Mouse (Mus musculus): ENCODE results near the gene Gm18336. TPM values are rescaled to one million over a fixed set of nuclear protein-coding genes. Genes with fewer than 3 reads are reported as not detected.

Gene Gm18336
- total and polyA plus RNA-seq, 2 experiments: not detected

DNA sequence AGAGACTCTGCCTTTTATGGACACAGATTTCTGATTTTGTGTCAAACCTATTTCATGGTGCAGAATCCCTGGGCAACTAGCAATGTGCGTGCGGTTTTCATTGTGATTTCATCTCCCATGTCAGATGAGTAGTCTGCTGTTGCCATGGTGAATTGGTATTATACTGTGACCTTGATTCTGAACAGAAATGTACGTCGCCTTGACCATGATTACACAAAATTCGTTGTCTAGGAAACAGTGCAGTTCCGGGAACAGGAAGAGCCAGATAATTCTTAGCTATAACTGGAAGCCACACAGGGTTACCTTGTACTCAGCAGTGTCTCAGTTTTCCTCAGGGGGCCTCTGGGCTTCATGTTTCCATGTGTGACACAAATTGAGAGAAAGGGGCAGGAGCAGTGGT, 14.1 kb downstream of the Gm18336 start:
- TF ChIP-seq CTCF (IDR thresholded peaks at IDR 0.05; ENCODE audit: low read depth, low read length): no peak
- TF ChIP-seq POLR2A (IDR thresholded peaks at IDR 0.05; ENCODE audit: extremely low read depth, insufficient read depth, low read length): no peak
- H3K4me3 ChIP-seq (ENCODE audit: insufficient read depth, low read depth, low read length): no peak overlapping the region
- no peak overlapping the region for H3K9ac ChIP-seq (ENCODE audit: low read depth, low read length)
- H3K27me3 ChIP-seq (ENCODE audit: control insufficient read depth, insufficient read depth, low read length): no peaks in the 10 kb centered on the region
- no peaks in the 10 kb centered on the region for H3K79me2 ChIP-seq (ENCODE audit: control insufficient read depth, insufficient read depth, low read length)
- 63% methylated on average over 6 of the region's 6 CpGs for WGBS
- no peak for DNase-seq (ENCODE audit: extremely low read depth, low read depth, low spot score)
- H3K27ac ChIP-seq (replicated peaks; ENCODE audit: insufficient read depth, low read depth, low read length): no peak overlapping the region
- no peaks in the 10 kb centered on the region for H3K4me1 ChIP-seq (ENCODE audit: control insufficient read depth, insufficient read depth, low read length)
- no peaks in the 10 kb centered on the region for H3K36me3 ChIP-seq (ENCODE audit: control insufficient read depth, insufficient read depth, low read length)

DNA sequence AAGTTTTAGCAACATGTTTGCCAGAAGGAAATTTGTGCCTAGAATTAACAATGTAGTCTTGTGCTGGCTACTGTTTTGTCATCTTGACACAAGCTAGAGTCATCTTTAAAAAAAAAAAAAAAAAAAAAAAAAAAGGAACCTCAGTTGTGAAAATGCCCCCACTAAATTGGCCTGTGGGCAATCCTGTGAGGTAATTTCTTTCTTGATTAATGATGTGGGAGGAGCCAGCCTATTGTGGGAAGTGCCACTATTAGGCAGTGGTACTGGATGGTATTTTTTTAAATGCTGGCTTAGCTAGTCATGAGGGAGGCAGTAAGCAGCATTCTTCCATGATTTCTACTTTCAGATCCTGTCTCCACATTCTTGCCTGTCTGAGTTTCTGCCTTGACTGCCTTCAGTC, 35.2 kb downstream of the Gm18336 start:
- DNase-seq (ENCODE audit: extremely low read depth, low read depth, low spot score): no peak

DNA sequence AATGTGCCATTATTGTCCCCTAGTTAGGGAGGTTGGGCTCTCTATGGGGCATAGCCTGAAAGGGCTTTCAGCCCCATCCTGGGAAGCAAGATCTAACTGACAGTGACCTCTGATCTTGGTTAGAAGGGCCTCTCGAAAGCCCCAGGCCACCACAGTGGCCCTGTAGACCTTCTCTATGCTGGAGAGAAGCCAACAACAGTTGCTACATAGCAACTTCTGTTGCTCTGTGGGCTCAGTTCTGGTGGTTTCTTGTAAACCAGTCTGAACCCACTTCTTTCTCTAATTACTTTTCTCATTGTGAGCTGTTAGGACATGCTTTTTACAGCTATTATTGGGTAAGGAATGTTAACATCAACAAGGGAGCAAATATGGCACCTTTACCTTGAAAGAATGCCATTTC, 41.8 kb downstream of the Gm18336 start:
- Histone ChIP-seq H3K9ac (ENCODE audit: low read depth, low read length) (no peak overlapping the region), H3K4me3 (ENCODE audit: insufficient read depth, low read depth, low read length) (no peak overlapping the region), H3K27me3 (ENCODE audit: control insufficient read depth, insufficient read depth, low read length) (no peaks in the 10 kb centered on the region), H3K27ac (replicated peaks; ENCODE audit: insufficient read depth, low read depth, low read length) (no peak overlapping the region), H3K36me3 (ENCODE audit: control insufficient read depth, insufficient read depth, low read length) (peaks cover 22% of the 10 kb centered on the region), H3K79me2 (ENCODE audit: control insufficient read depth, insufficient read depth, low read length) (no peaks in the 10 kb centered on the region), H3K4me1 (ENCODE audit: control insufficient read depth, insufficient read depth, low read length) (no peaks in the 10 kb centered on the region)
- TF ChIP-seq CTCF (IDR thresholded peaks at IDR 0.05; ENCODE audit: low read depth, low read length) (no peak), POLR2A (IDR thresholded peaks at IDR 0.05; ENCODE audit: extremely low read depth, insufficient read depth, low read length) (no peak)
- no peak for DNase-seq (ENCODE audit: extremely low read depth, low read depth, low spot score)
- 81% methylated on average over 1 of the region's 1 CpGs for WGBS

More for the DNA sequence above, 35.2 kb downstream of the Gm18336 start:
- Histone ChIP-seq H3K27me3 (ENCODE audit: control insufficient read depth, insufficient read depth, low read length) (no peaks in the 10 kb centered on the region), H3K9ac (ENCODE audit: low read depth, low read length) (no peak overlapping the region), H3K4me3 (ENCODE audit: insufficient read depth, low read depth, low read length) (no peak overlapping the region), H3K79me2 (ENCODE audit: control insufficient read depth, insufficient read depth, low read length) (no peaks in the 10 kb centered on the region), H3K27ac (replicated peaks; ENCODE audit: insufficient read depth, low read depth, low read length) (no peak overlapping the region), H3K36me3 (ENCODE audit: control insufficient read depth, insufficient read depth, low read length) (no peaks in the 10 kb centered on the region), H3K4me1 (ENCODE audit: control insufficient read depth, insufficient read depth, low read length) (no peaks in the 10 kb centered on the region)
- TF ChIP-seq CTCF (IDR thresholded peaks at IDR 0.05; ENCODE audit: low read depth, low read length) (no peak), POLR2A (IDR thresholded peaks at IDR 0.05; ENCODE audit: extremely low read depth, insufficient read depth, low read length) (no peak)

DNA sequence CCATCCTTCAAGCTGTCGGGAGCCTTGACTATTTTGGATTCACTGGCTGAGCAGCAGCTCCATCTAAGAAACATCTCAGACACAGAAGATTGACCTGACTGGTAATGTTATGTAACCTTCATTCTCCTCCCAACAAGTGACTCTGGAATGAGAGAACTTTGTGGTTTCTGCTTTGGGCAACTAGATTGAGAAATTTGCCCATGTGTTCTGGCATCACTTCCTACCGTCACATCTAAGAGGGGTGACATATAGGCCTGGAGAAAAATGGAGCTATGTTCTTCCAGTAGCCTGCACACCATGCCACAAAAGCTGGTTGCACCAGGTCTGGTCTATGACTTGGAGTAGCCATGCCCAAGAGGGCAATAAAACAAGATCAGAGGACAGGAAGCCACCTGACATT, 42.4 kb downstream of the Gm18336 start:
- no peaks in the 10 kb centered on the region for H3K4me1 ChIP-seq (ENCODE audit: control insufficient read depth, insufficient read depth, low read length)
- no peak for TF ChIP-seq CTCF (IDR thresholded peaks at IDR 0.05; ENCODE audit: low read depth, low read length)
- TF ChIP-seq POLR2A (IDR thresholded peaks at IDR 0.05; ENCODE audit: extremely low read depth, insufficient read depth, low read length): no peak
- peaks cover 25% of the 10 kb centered on the region for H3K36me3 ChIP-seq (ENCODE audit: control insufficient read depth, insufficient read depth, low read length)
- no peaks in the 10 kb centered on the region for H3K27me3 ChIP-seq (ENCODE audit: control insufficient read depth, insufficient read depth, low read length)
- no peak for DNase-seq (ENCODE audit: extremely low read depth, low read depth, low spot score)
- H3K27ac ChIP-seq (replicated peaks; ENCODE audit: insufficient read depth, low read depth, low read length): no peak overlapping the region
- no peak overlapping the region for H3K4me3 ChIP-seq (ENCODE audit: insufficient read depth, low read depth, low read length)
- H3K79me2 ChIP-seq (ENCODE audit: control insufficient read depth, insufficient read depth, low read length): no peaks in the 10 kb centered on the region
- 88% methylated on average over 2 of the region's 2 CpGs for WGBS
- H3K9ac ChIP-seq (ENCODE audit: low read depth, low read length): no peak overlapping the region

Other genes starting within 250 kb of the Gm18336 start
- gene Xlr5b, start 249.9 kb downstream of the Gm18336 start, total RNA-seq (2014; rRNA removed): not detected in 2 replicates
- not detected in 2 replicates for gene Xlr5b, start 249.9 kb downstream of the Gm18336 start, polyA plus RNA-seq (2012; rRNA removed)
- not detected in 2 replicates for gene DXBay18, start 249.3 kb downstream of the Gm18336 start, total RNA-seq (2014; rRNA removed)
- gene DXBay18, start 249.3 kb downstream of the Gm18336 start, polyA plus RNA-seq (2012; rRNA removed): not detected in 2 replicates
- not detected in 2 replicates for gene Spin2d, start 221.7 kb downstream of the Gm18336 start, total RNA-seq (2014; rRNA removed)
- not detected in 2 replicates for gene Spin2d, start 221.7 kb downstream of the Gm18336 start, polyA plus RNA-seq (2012; rRNA removed)
- gene Xlr3b, start 206.5 kb downstream of the Gm18336 start, total RNA-seq (2014; rRNA removed): 0.54 TPM in 1 of 2 replicates, not detected in the other
- not detected in 2 replicates for gene Xlr3b, start 206.5 kb downstream of the Gm18336 start, polyA plus RNA-seq (2012; rRNA removed)
- gene Xlr4b, start 184.4 kb downstream of the Gm18336 start, total RNA-seq (2014; rRNA removed): 0.27 TPM in 1 of 2 replicates, not detected in the other
- 0.07 TPM in 1 of 2 replicates, not detected in the other for gene Xlr4b, start 184.4 kb downstream of the Gm18336 start, polyA plus RNA-seq (2012; rRNA removed)
- gene F8a, start 170.4 kb downstream of the Gm18336 start, total RNA-seq (2014; rRNA removed): 3.2 and 3.6 TPM in 2 replicates
- gene F8a, start 170.4 kb downstream of the Gm18336 start, polyA plus RNA-seq (2012; rRNA removed): 7.1 and 8.0 TPM in 2 replicates
- gene Xlr4c, start 155.6 kb downstream of the Gm18336 start, total RNA-seq (2014; rRNA removed): 0.28 and 0.40 TPM in 2 replicates
- gene Xlr4c, start 155.6 kb downstream of the Gm18336 start, polyA plus RNA-seq (2012; rRNA removed): not detected in 2 replicates
- gene Xlr3c, start 133.3 kb downstream of the Gm18336 start, total RNA-seq (2014; rRNA removed): not detected in 2 replicates
- gene Xlr3c, start 133.3 kb downstream of the Gm18336 start, polyA plus RNA-seq (2012; rRNA removed): not detected in 2 replicates
- gene Xlr5a, start 105.8 kb downstream of the Gm18336 start, total RNA-seq (2014; rRNA removed): not detected in 2 replicates
- not detected in 2 replicates for gene Xlr5a, start 105.8 kb downstream of the Gm18336 start, polyA plus RNA-seq (2012; rRNA removed)
- not detected in 2 replicates for gene Xlr5c, start 105.8 kb downstream of the Gm18336 start, total RNA-seq (2014; rRNA removed)
- not detected in 2 replicates for gene Xlr5c, start 105.8 kb downstream of the Gm18336 start, polyA plus RNA-seq (2012; rRNA removed)
- not detected in 2 replicates for gene Gm45015, start 61.9 kb downstream of the Gm18336 start, total RNA-seq (2014; rRNA removed)
- not detected in 2 replicates for gene Gm45015, start 61.9 kb downstream of the Gm18336 start, polyA plus RNA-seq (2012; rRNA removed)
- 7.3 and 12.6 TPM in 2 replicates for gene Zfp275, start 56.1 kb downstream of the Gm18336 start, total RNA-seq (2014; rRNA removed)
- gene Zfp275, start 56.1 kb downstream of the Gm18336 start, polyA plus RNA-seq (2012; rRNA removed): 3.7 and 5.7 TPM in 2 replicates
- gene Zfp92, start 12.4 kb upstream of the Gm18336 start, total RNA-seq (2014; rRNA removed): not detected in 2 replicates
- gene Zfp92, start 12.4 kb upstream of the Gm18336 start, polyA plus RNA-seq (2012; rRNA removed): not detected in 2 replicates
- not detected in 2 replicates for gene Trex2, start 36.6 kb upstream of the Gm18336 start, total RNA-seq (2014; rRNA removed)
- gene Trex2, start 36.6 kb upstream of the Gm18336 start, polyA plus RNA-seq (2012; rRNA removed): not detected in 2 replicates
- gene Haus7, start 60.3 kb upstream of the Gm18336 start, total RNA-seq (2014; rRNA removed): 12.9 and 15.5 TPM in 2 replicates
- 11.2 and 12.8 TPM in 2 replicates for gene Haus7, start 60.3 kb upstream of the Gm18336 start, polyA plus RNA-seq (2012; rRNA removed)
- 27.1 and 47.0 TPM in 2 replicates for gene Bgn, start 84.9 kb upstream of the Gm18336 start, total RNA-seq (2014; rRNA removed)
- 71.9 and 78.9 TPM in 2 replicates for gene Bgn, start 84.9 kb upstream of the Gm18336 start, polyA plus RNA-seq (2012; rRNA removed)
- gene Atp2b3, start 104.3 kb upstream of the Gm18336 start, total RNA-seq (2014; rRNA removed): 0.07 TPM in 1 of 2 replicates, not detected in the other
- not detected in 2 replicates for gene Atp2b3, start 104.3 kb upstream of the Gm18336 start, polyA plus RNA-seq (2012; rRNA removed)
- 0.07 TPM in 1 of 2 replicates, not detected in the other for gene Dusp9, start 240.7 kb upstream of the Gm18336 start, total RNA-seq (2014; rRNA removed)
- gene Dusp9, start 240.7 kb upstream of the Gm18336 start, polyA plus RNA-seq (2012; rRNA removed): 0.04 TPM in 1 of 2 replicates, not detected in the other

Measured in liver, adult 2 months (tissue).